Mouse (Mus musculus) heart, postnatal 0 days (tissue): ENCODE results near the gene Fam160a1. TPM values are rescaled to one million over a fixed set of nuclear protein-coding genes. Genes with fewer than 3 reads are reported as not detected.

ENCODE experiments used
- ATAC-seq: fragments of 200-750 bp; cut with Nextera tagmentation; 2 replicates; pipeline ENCODE4 v1.8.0; 2017; ENCODE audit warnings: low read depth, moderate number of reproducible peaks, moderate library complexity; ENCODE audit not compliant: insufficient read depth
- DNase-seq: peaks from one replicate; pipeline ENCODE4 v3.0.0-alpha.2; 2016; ENCODE audit warnings: low spot score
- H3K27ac ChIP-seq: fragments of 300-500 bp; sonication (generic); 2 replicates; pipeline ENCODE4 v1.5.1; 2014; ENCODE audit warnings: low read depth, mild to moderate bottlenecking
- H3K27me3 ChIP-seq: fragments of 300-500 bp; sonication (generic); 2 replicates; pipeline ENCODE4 v1.6.1; 2014; ENCODE audit warnings: low read length, mixed read lengths; ENCODE audit not compliant: control insufficient read depth, insufficient read depth
- H3K36me3 ChIP-seq: fragments of 300-500 bp; sonication (generic); replicated peaks from 2 replicates; pipeline ENCODE4 v1.6.1; 2014; ENCODE audit warnings: low read length, mixed read lengths; ENCODE audit not compliant: control insufficient read depth, insufficient read depth
- H3K4me1 ChIP-seq: fragments of 300-500 bp; sonication (generic); 2 replicates; pipeline ENCODE4 v1.6.1; 2014; ENCODE audit warnings: antibody characterized with exemption; ENCODE audit not compliant: control insufficient read depth, insufficient read depth
- H3K4me2 ChIP-seq: fragments of 300-500 bp; sonication (generic); 2 replicates; pipeline ENCODE4 v1.6.1; 2014; ENCODE audit warnings: low read depth, mild to moderate bottlenecking, low read length, moderate library complexity
- H3K4me3 ChIP-seq: fragments of 300-500 bp; sonication (generic); 2 replicates; pipeline ENCODE4 v1.5.1; 2014; ENCODE audit warnings: low read depth, low read length
- H3K9ac ChIP-seq: fragments of 300-500 bp; sonication (generic); replicated peaks from 2 replicates; pipeline ENCODE4 v1.6.1; 2014; ENCODE audit warnings: low read depth, low read length, mixed read lengths
- H3K9me3 ChIP-seq: fragments of 300-500 bp; sonication (generic); replicated peaks from 2 replicates; pipeline ENCODE4 v1.6.1; 2016; ENCODE audit warnings: low read length; ENCODE audit not compliant: control insufficient read depth
- CTCF ChIP-seq: IDR thresholded peaks from 2 replicates; pipeline ENCODE4 v1.5.1; 2016; ENCODE audit warnings: antibody characterized with exemption, control low read depth, low read depth
- EP300 ChIP-seq: IDR thresholded peaks from 2 replicates; pipeline ENCODE4 v1.6.1; 2016; ENCODE audit warnings: antibody characterized with exemption, low read depth
- WGBS: fragments of 180-500 bp; shearing (Covaris S2); extraction: QIAGEN DNeasy Blood & Tissue Kit; methylation state at CpG from one replicate; pipeline ENCODE4 v1.1.7; 2014; 5-methylcytosine and 5-hydroxymethylcytosine counted together
- polyA plus RNA-seq: library from polyadenylated mRNA; unstranded; fragments of >200 nt; fragmentation: Nextera tagmentation; extraction: Ambion mirVana; gene quantifications from 2 replicates; pipeline ENCODE4 v1.2.1, GENCODE M21; 2015
- total RNA-seq: library from RNA; depleted of rRNA; stranded (reverse); fragments of >200 nt; gene quantifications from 2 replicates; pipeline ENCODE4 v1.2.3, GENCODE M21; 2014; ENCODE audit warnings: low replicate concordance

The Fam160a1 gene
- total and polyA plus RNA-seq, 2 experiments from 2014 or later = 10.5 to 34.6 TPM

DNA sequence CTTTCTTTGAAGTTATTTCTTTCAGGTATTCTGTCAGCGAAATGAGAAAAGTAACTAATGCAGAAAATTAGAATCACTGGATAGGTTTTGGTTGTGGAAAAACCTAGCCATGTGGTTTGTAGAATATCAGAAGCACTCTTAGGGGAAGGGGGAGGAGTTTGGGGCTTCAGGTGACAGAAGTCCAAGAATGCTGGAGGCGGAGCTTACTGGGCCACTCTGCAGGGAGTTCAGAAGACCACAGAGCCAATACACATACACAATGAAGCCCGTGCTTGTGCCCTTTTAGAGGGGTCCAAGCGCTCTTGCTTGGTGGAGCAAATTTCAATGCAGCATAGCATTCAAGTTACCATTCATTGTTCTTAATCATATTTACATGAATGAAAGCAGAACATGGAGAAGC lies 68.2 kb downstream of the Fam160a1 start:
- Histone ChIP-seq H3K27ac (no peak overlapping the region), H3K27me3 (no peaks in the 10 kb centered on the region), H3K36me3 (no peaks in the 10 kb centered on the region), H3K9ac (no peak overlapping the region), H3K4me3 (no peak overlapping the region), H3K9me3 (no peaks in the 10 kb centered on the region), H3K4me2 (no peak overlapping the region), H3K4me1 (peaks cover 12% of the 10 kb centered on the region; the same call in 1 of the 2 replicates)
- no peak for ATAC-seq
- WGBS = 29% methylated on average over 4 of the region's 4 CpGs
- no peak for DNase-seq
- no peak for TF ChIP-seq EP300
- TF ChIP-seq CTCF = no peak

DNA sequence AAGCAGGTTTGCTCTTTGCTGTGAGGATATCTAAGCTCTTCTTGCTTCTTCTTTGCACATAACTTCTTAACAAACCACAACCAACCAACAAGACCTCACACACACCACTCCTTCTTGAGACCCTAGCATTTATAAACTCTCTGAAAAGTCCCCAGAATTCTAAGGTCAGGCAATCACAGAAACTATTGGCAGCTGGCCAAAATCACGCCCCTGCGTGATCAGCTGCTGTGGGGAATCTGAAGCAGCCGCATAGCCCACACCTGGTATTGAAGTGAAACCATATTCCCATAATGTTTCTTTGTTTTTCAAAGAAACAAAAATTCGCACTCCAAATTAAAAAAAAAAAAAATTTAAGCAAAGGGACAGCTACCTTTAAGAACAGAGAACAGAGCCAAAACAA lies 71.0 kb downstream of the Fam160a1 start:
- Histone ChIP-seq H3K4me1 (peaks cover 12% of the 10 kb centered on the region; the same call in 1 of the 2 replicates), H3K9me3 (no peaks in the 10 kb centered on the region), H3K27ac (no peak overlapping the region), H3K36me3 (no peaks in the 10 kb centered on the region), H3K4me2 (no peak overlapping the region), H3K9ac (no peak overlapping the region), H3K27me3 (no peaks in the 10 kb centered on the region), H3K4me3 (no peak overlapping the region)
- TF ChIP-seq EP300 = no peak
- TF ChIP-seq CTCF = no peak
- no peak for ATAC-seq
- DNase-seq = no peak
- 36% methylated on average over 4 of the region's 4 CpGs for WGBS

DNA sequence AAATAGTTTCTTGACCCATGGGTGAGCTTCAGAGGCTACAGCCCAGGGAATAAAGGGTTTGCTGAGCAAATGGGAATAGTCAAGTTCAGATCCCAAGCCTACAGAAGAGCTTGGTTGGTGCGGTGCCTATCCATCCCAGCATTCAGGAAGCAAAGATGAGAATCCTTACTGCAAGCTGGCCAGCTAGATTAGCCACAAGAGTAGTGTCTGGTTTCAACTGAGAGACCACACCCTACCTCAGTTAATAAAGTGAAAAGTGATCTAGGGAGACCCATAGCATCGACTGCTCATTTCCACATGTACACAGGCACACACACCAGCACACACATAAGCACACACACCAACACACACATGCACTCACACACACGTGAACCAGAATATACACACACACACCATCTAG lies 75.3 kb downstream of the Fam160a1 start:
- peaks cover 5% of the 10 kb centered on the region; the same call in 1 of the 2 replicates for H3K4me1 ChIP-seq

DNA sequence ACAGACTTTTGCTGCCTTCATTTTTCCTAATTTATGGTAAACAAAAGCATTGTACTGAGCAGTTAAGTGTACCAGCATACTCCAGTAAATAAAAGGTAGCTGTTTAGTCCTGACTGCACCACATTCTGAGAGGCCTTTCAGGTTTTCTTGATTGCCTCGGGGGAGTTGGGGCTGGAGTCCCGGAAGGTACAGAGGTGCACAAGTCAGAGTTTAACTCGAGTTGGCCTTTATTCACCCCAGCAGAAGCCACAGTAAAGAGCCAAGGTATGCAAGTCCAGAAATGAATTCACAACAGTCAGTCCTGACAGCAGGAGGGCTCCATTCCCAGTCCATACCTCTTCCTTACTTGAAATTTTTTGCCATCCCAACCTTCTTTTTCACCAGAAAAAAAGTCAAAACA lies 78.5 kb downstream of the Fam160a1 start:
- no peak for DNase-seq
- Histone ChIP-seq H3K4me3 (no peak overlapping the region), H3K9me3 (no peaks in the 10 kb centered on the region), H3K4me2 (no peak overlapping the region), H3K4me1 (no peaks in the 10 kb centered on the region; the same call in 1 of the 2 replicates), H3K27ac (no peak overlapping the region), H3K36me3 (no peaks in the 10 kb centered on the region), H3K9ac (no peak overlapping the region), H3K27me3 (no peaks in the 10 kb centered on the region)
- 73% methylated on average over 3 of the region's 3 CpGs for WGBS
- TF ChIP-seq EP300 = no peak
- no peak for TF ChIP-seq CTCF
- ATAC-seq = no peak

More for the DNA sequence above, 75.3 kb downstream of the Fam160a1 start:
- no peak overlapping the region for H3K4me3 ChIP-seq
- H3K36me3 ChIP-seq = no peaks in the 10 kb centered on the region
- ATAC-seq (no peak), DNase-seq (no peak)
- H3K27ac ChIP-seq = no peak overlapping the region
- no peak overlapping the region for H3K4me2 ChIP-seq
- 84% methylated on average over 3 of the region's 3 CpGs for WGBS
- no peaks in the 10 kb centered on the region for H3K9me3 ChIP-seq
- no peaks in the 10 kb centered on the region for H3K27me3 ChIP-seq
- H3K9ac ChIP-seq = no peak overlapping the region
- TF ChIP-seq EP300 (no peak), CTCF (no peak)

DNA sequence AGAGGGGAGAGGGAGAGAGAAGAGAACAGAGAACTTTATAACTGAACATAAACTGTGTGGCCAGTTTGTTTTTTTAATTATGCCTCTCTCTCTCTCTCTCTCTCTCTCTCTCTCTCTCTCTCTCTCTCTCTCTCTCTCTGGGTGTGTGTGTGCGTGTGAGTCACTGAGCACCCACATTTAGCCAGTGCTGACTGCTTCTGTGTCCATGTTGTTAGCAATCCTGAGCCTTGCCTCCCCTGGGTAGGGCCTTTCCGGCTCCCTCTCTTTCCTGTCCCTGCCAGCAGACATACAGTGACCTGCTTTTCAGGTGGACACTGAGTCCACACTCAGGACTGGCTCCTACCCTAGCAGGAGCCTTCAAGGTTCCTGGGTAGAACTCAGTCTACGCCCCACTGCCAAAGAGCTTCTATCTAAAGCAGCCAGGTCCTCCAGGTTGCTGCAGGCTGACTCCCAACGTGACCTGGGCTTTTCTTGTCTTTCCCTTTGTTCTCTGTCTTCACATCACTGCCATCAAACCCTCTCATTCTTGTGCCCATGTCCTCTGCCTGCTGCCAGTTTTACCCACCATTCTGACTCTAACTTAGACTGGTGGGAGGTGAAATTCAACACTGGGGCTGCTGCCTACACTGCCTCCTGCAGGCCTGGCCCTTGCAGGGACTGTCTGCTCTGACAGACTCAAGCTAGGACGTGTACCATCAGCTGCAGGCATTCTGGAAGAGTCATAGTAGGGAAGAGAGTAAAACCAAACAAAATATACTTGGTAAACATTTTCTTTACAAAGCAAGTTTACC lies 83.0 kb downstream of the Fam160a1 start:
- H3K4me2 ChIP-seq = no peak overlapping the region

DNA sequence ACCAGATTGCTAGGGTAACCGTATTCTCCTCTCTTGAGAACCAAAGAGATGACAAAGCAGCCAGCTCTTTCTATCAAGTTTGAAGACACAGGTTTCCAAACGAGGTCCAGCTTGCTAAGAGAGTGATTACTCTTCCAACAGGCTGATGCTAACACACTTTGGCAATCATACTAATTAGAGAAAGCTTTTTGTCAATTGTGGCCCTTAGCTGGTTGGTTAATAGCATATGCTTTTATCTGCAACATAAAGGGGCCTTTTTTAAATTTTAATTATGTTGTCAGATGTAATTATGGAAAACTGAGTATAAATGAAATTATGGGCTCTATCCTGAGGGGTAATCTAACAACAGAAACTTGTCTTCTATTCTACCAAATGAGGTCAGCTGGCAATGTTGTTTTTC lies 89.9 kb downstream of the Fam160a1 start:
- H3K4me3 ChIP-seq = no peak overlapping the region
- no peaks in the 10 kb centered on the region for H3K27me3 ChIP-seq
- no peak for TF ChIP-seq EP300
- TF ChIP-seq CTCF = no peak
- H3K9ac ChIP-seq = no peak overlapping the region
- WGBS = 62% methylated on average over 2 of the region's 2 CpGs
- H3K27ac ChIP-seq = no peak overlapping the region
- no peaks in the 10 kb centered on the region for H3K9me3 ChIP-seq
- H3K4me2 ChIP-seq = no peak overlapping the region
- DNase-seq = no peak
- 0 out of 2 replicates have a peak, but pooled peaks cover 3% of the 10 kb centered on the region for H3K36me3 ChIP-seq
- ATAC-seq = no peak
- H3K4me1 ChIP-seq = no peaks in the 10 kb centered on the region

More for the DNA sequence above, 83.0 kb downstream of the Fam160a1 start:
- Histone ChIP-seq H3K36me3 (no peaks in the 10 kb centered on the region), H3K4me1 (no peaks in the 10 kb centered on the region), H3K27ac (no peak overlapping the region), H3K4me3 (no peak overlapping the region), H3K9ac (no peak overlapping the region), H3K27me3 (no peaks in the 10 kb centered on the region), H3K9me3 (no peaks in the 10 kb centered on the region)
- DNase-seq (no peak), ATAC-seq (no peak)
- TF ChIP-seq EP300 = no peak
- TF ChIP-seq CTCF = no peak
- WGBS = 81% methylated on average over 4 of the region's 5 CpGs
